Mouse (Mus musculus) liver, embryonic 13.5 days (tissue): ENCODE data around the gene Olfr1094. TPM values are rescaled to one million over a fixed set of nuclear protein-coding genes. Genes with fewer than 3 reads are reported as not detected.

ENCODE experiments used
- ATAC-seq: fragments of 200-750 bp; cut with Nextera tagmentation; 2 replicates; pipeline ENCODE4 v1.8.0; 2017; ENCODE audit warnings: low read depth, mild to moderate bottlenecking, moderate number of reproducible peaks, moderate library complexity
- DNase-seq: peaks from one replicate; pipeline ENCODE4 v3.0.0; 2022
- H3K27ac ChIP-seq: fragments of 300-500 bp; sonication (generic); 2 replicates; pipeline ENCODE4 v1.5.1; 2015; ENCODE audit warnings: moderate library complexity, mild to moderate bottlenecking, inconsistent platforms
- H3K27me3 ChIP-seq: fragments of 300-500 bp; sonication (generic); 2 replicates; pipeline ENCODE4 v1.6.1; 2015; ENCODE audit warnings: mild to moderate bottlenecking, inconsistent platforms
- H3K36me3 ChIP-seq: fragments of 300-500 bp; sonication (generic); 2 replicates; pipeline ENCODE4 v1.6.1; 2015; ENCODE audit warnings: mild to moderate bottlenecking, inconsistent platforms
- H3K4me1 ChIP-seq: fragments of 300-500 bp; sonication (generic); replicated peaks from 2 replicates; pipeline ENCODE4 v1.6.1; 2015; ENCODE audit warnings: inconsistent platforms
- H3K4me2 ChIP-seq: fragments of 300-500 bp; sonication (generic); 2 replicates; pipeline ENCODE4 v1.6.1; 2015; ENCODE audit warnings: inconsistent platforms, mild to moderate bottlenecking, moderate library complexity
- H3K4me3 ChIP-seq: fragments of 300-500 bp; sonication (generic); replicated peaks from 2 replicates; pipeline ENCODE4 v1.5.1; 2015; ENCODE audit warnings: mild to moderate bottlenecking, inconsistent platforms
- H3K9ac ChIP-seq: fragments of 300-500 bp; sonication (generic); 2 replicates; pipeline ENCODE4 v1.6.1; 2015; ENCODE audit warnings: mild to moderate bottlenecking, inconsistent platforms
- H3K9me3 ChIP-seq: fragments of 300-500 bp; sonication (generic); replicated peaks from 2 replicates; pipeline ENCODE4 v1.6.1; 2016; ENCODE audit warnings: inconsistent platforms
- WGBS: fragments of 180-500 bp; shearing (Covaris S2); methylation state at CpG from one replicate; pipeline ENCODE4 v1.1.7; 2015; ENCODE audit not compliant: insufficient replicate concordance; 5-methylcytosine and 5-hydroxymethylcytosine counted together
- polyA plus RNA-seq: library from polyadenylated mRNA; unstranded; fragments of >200 nt; fragmentation: Nextera tagmentation; extraction: Ambion mirVana; gene quantifications from 2 replicates; pipeline ENCODE4 v1.2.1, GENCODE M21; 2015

The Olfr1094 gene
- not detected in 2 replicates for polyA plus RNA-seq

GRCm38 (mm10) chr2:86824363-86824762 is at the start of gene Olfr1094:
Gene Olfr1094 (plus strand): TSS chr2:86824663.
- no peak for DNase-seq
- no peak for ATAC-seq
- Histone ChIP-seq H3K4me1 (no peaks in the 10 kb centered on the region), H3K27me3 (no peaks in the 10 kb centered on the region), H3K27ac (no peak within 1 kb of the TSS), H3K9ac (no peak within 1 kb of the TSS), H3K36me3 (no peaks in the 10 kb centered on the region), H3K9me3 (0 out of 2 replicates have a peak, but pooled peaks cover 3% of the 10 kb centered on the region), H3K4me2 (no peak within 1 kb of the TSS), H3K4me3 (no peak within 1 kb of the TSS)

- Histone ChIP-seq H3K27me3 (no peaks in the 10 kb centered on the region), H3K4me1 (no peaks in the 10 kb centered on the region), H3K36me3 (no peaks in the 10 kb centered on the region), H3K4me2 (no peak within 1 kb of the TSS), H3K9ac (no peak within 1 kb of the TSS), H3K9me3 (no peaks in the 10 kb centered on the region), H3K27ac (no peak within 1 kb of the TSS), H3K4me3 (no peak within 1 kb of the TSS)
- no peak for DNase-seq
- WGBS: 51% methylated on average over 2 of the region's 2 CpGs
- ATAC-seq: no peak
Measured at GRCm38 (mm10) chr2:86782179-86782578, 42.3 kb upstream of the Olfr1094 start, which contains the start of gene Olfr1093. Gene Olfr1093 (plus strand): TSS chr2:86782479.

GRCm38 (mm10) chr2:86809918-86810317 is 14.5 kb upstream of the Olfr1094 start, which contains the start of gene Olfr141:
Gene Olfr141 (minus strand): TSS chr2:86810018.
- Histone ChIP-seq H3K27ac (no peak within 1 kb of the TSS), H3K4me3 (no peak within 1 kb of the TSS), H3K4me2 (no peak within 1 kb of the TSS), H3K9ac (no peak within 1 kb of the TSS), H3K9me3 (no peaks in the 10 kb centered on the region), H3K4me1 (no peaks in the 10 kb centered on the region), H3K36me3 (no peaks in the 10 kb centered on the region), H3K27me3 (no peaks in the 10 kb centered on the region)
- DNase-seq (no peak), ATAC-seq (no peak)

GRCm38 (mm10) chr2:86851596-86851995 is 27.1 kb downstream of the Olfr1094 start, which contains the start of gene Olfr1095:
Gene Olfr1095 (minus strand): TSS chr2:86851696.
- Histone ChIP-seq H3K9ac (no peak within 1 kb of the TSS), H3K36me3 (no peaks in the 10 kb centered on the region), H3K4me1 (no peaks in the 10 kb centered on the region), H3K27ac (no peak within 1 kb of the TSS), H3K27me3 (no peaks in the 10 kb centered on the region), H3K4me2 (no peak within 1 kb of the TSS), H3K9me3 (no peaks in the 10 kb centered on the region), H3K4me3 (no peak within 1 kb of the TSS)
- ATAC-seq (no peak), DNase-seq (no peak)
- 72% methylated on average over 3 of the region's 3 CpGs for WGBS

- WGBS: 38% methylated on average over 1 of the region's 1 CpGs
- ATAC-seq (no peak), DNase-seq (no peak)
- H3K4me3 ChIP-seq: no peak within 1 kb of the TSS
- H3K4me1 ChIP-seq: no peaks in the 10 kb centered on the region
- H3K36me3 ChIP-seq: no peaks in the 10 kb centered on the region
- no peak within 1 kb of the TSS for H3K9ac ChIP-seq
- H3K9me3 ChIP-seq: no peaks in the 10 kb centered on the region
- no peak within 1 kb of the TSS for H3K27ac ChIP-seq
- no peak within 1 kb of the TSS for H3K4me2 ChIP-seq
- no peaks in the 10 kb centered on the region for H3K27me3 ChIP-seq
Measured at GRCm38 (mm10) chr2:86874702-86875101, 50.2 kb downstream of the Olfr1094 start, which contains the start of gene Gm13723. Gene Gm13723 (minus strand): TSS chr2:86874802.

Other genes starting within 250 kb of the Olfr1094 start
- gene Olfr1082, start 225.7 kb upstream of the Olfr1094 start, polyA plus RNA-seq: not detected in 2 replicates
- not detected in 2 replicates for gene Olfr1084, start 184.9 kb upstream of the Olfr1094 start, polyA plus RNA-seq
- not detected in 2 replicates for gene Olfr1085, start 162.6 kb upstream of the Olfr1094 start, polyA plus RNA-seq
- not detected in 2 replicates for gene Olfr1086, start 144.6 kb upstream of the Olfr1094 start, polyA plus RNA-seq
- gene Olfr1087, start 126.3 kb upstream of the Olfr1094 start, polyA plus RNA-seq: not detected in 2 replicates
- not detected in 2 replicates for gene Olfr1089, start 91.0 kb upstream of the Olfr1094 start, polyA plus RNA-seq
- gene Olfr1090, start 65.7 kb upstream of the Olfr1094 start, polyA plus RNA-seq: not detected in 2 replicates
- not detected in 2 replicates for gene Olfr1093, start 42.2 kb upstream of the Olfr1094 start, polyA plus RNA-seq
- gene Olfr141, start 14.6 kb upstream of the Olfr1094 start, polyA plus RNA-seq: not detected in 2 replicates
- gene Olfr1095, start 27.0 kb downstream of the Olfr1094 start, polyA plus RNA-seq: not detected in 2 replicates
- not detected in 2 replicates for gene Gm13723, start 50.1 kb downstream of the Olfr1094 start, polyA plus RNA-seq
- not detected in 2 replicates for gene Olfr1097, start 67.6 kb downstream of the Olfr1094 start, polyA plus RNA-seq
- not detected in 2 replicates for gene Olfr1098, start 99.9 kb downstream of the Olfr1094 start, polyA plus RNA-seq
- gene Olfr1099, start 136.0 kb downstream of the Olfr1094 start, polyA plus RNA-seq: not detected in 2 replicates
- not detected in 2 replicates for gene Olfr1100, start 155.3 kb downstream of the Olfr1094 start, polyA plus RNA-seq
- not detected in 2 replicates for gene Olfr1101, start 166.6 kb downstream of the Olfr1094 start, polyA plus RNA-seq
- gene Olfr1102, start 173.7 kb downstream of the Olfr1094 start, polyA plus RNA-seq: not detected in 2 replicates
- not detected in 2 replicates for gene Olfr1104, start 202.4 kb downstream of the Olfr1094 start, polyA plus RNA-seq
- gene Olfr1105, start 211.9 kb downstream of the Olfr1094 start, polyA plus RNA-seq: not detected in 2 replicates
- gene Olfr1106, start 227.6 kb downstream of the Olfr1094 start, polyA plus RNA-seq: not detected in 2 replicates